Mouse (Mus musculus) ovary, postnatal 36 days (tissue): ENCODE results near the gene Zfp106.

Experiments
- DNase-seq: peaks from one replicate; pipeline ENCODE4 v3.0.0; 2022; ENCODE audit warnings: low spot score, mixed read lengths

Gene Zfp106

GRCm38 (mm10) chr2:120556868-120557267, 6.8 kb downstream of the Zfp106 start:
- no peak for DNase-seq

- no peak for DNase-seq
Measured at GRCm38 (mm10) chr2:120544732-120545131, 18.9 kb downstream of the Zfp106 start.

GRCm38 (mm10) chr2:120539778-120540208, 23.9 kb downstream of the Zfp106 start:
- peak; percentile 38 for DNase-seq

GRCm38 (mm10) chr2:120539333-120539732, 24.3 kb downstream of the Zfp106 start:
- DNase-seq = no peak

- no peak for DNase-seq
Measured at GRCm38 (mm10) chr2:120531223-120531622, 32.4 kb downstream of the Zfp106 start.

GRCm38 (mm10) chr2:120529531-120529930, 34.1 kb downstream of the Zfp106 start:
- no peak for DNase-seq

GRCm38 (mm10) chr2:120526771-120527170, 36.9 kb downstream of the Zfp106 start:
- no peak for DNase-seq

GRCm38 (mm10) chr2:120518547-120519210, 45.0 kb downstream of the Zfp106 start:
- no peak for DNase-seq

- no peak for DNase-seq
Measured at GRCm38 (mm10) chr2:120514181-120514580, 49.5 kb downstream of the Zfp106 start.

GRCm38 (mm10) chr2:120503992-120504391, 59.7 kb downstream of the Zfp106 start:
- DNase-seq = no peak

- DNase-seq = no peak
Measured at GRCm38 (mm10) chr2:120503094-120503493, 60.5 kb downstream of the Zfp106 start.

- DNase-seq = no peak
Measured at GRCm38 (mm10) chr2:120502605-120502990, 61.0 kb downstream of the Zfp106 start.

GRCm38 (mm10) chr2:120501931-120502604, 61.6 kb downstream of the Zfp106 start:
- no peak for DNase-seq

- no peak for DNase-seq
Measured at GRCm38 (mm10) chr2:120501136-120501918, 62.3 kb downstream of the Zfp106 start.

- no peak for DNase-seq
Measured at GRCm38 (mm10) chr2:120499971-120500471, 63.6 kb downstream of the Zfp106 start.

GRCm38 (mm10) chr2:120496511-120496910, 67.1 kb downstream of the Zfp106 start:
- no peak for DNase-seq

- no peak for DNase-seq
Measured at GRCm38 (mm10) chr2:120493254-120493653, 70.4 kb downstream of the Zfp106 start.

- DNase-seq = no peak
Measured at GRCm38 (mm10) chr2:120484241-120484640, 79.4 kb downstream of the Zfp106 start.

GRCm38 (mm10) chr2:120482506-120483389, 80.9 kb downstream of the Zfp106 start:
- DNase-seq = no peak

- no peak for DNase-seq
Measured at GRCm38 (mm10) chr2:120481921-120482320, 81.7 kb downstream of the Zfp106 start.

GRCm38 (mm10) chr2:120478600-120478999, 85.0 kb downstream of the Zfp106 start:
- DNase-seq = peak; percentile 66
